Mouse (Mus musculus): ENCODE measurements around the gene Map3k4. TPM values are rescaled to one million over a fixed set of nuclear protein-coding genes. Genes with fewer than 3 reads are reported as not detected.

Map3k4 gene
- total RNA-seq, 4 experiments from 2014 or later, result 39.7 to 57.5 (median 49.8) TPM

DNA sequence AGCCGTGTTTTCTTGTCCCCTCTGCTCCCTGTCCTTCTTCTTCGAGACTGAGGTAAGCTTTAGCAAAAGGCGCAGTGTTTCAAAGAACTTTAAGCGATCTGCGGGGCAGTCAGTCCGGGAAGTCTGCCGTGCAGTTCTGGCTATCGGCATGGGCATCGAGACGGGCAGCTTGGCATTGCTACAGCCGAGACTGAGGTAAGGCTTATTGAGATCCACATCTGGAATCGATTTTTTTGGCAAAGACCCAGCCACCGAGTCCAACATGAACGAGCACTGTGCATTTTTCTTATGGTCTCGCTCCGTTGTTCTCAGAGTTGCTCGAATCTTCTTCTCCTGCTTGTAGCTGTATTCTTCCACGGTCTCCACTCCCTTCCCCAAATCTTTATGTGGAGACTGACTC is 46.8 kb downstream of the Map3k4 start:
- DNase-seq (ENCODE audit: low spot score), result no peak

DNA sequence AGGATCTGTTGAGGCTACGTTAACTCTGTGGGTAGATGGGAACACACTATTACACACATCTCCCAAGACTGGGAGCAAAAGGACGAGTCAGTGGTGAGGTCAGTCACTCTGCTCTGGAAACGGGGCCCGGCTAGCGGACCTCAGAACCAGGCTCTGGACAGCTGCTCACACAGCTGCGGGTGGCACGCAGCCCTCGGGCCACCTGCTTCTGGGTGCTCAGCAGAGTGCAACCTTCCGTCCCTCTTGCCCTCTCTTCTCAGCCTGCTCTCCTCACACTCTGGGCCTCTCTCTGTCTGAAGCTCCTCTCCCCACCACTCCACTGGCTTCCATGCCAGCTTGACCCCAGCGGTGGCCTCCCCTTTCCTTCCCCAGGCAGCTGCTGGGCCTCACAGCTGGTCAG is 50.1 kb downstream of the Map3k4 start:
- DNase-seq (ENCODE audit: low spot score), result no peak

DNA sequence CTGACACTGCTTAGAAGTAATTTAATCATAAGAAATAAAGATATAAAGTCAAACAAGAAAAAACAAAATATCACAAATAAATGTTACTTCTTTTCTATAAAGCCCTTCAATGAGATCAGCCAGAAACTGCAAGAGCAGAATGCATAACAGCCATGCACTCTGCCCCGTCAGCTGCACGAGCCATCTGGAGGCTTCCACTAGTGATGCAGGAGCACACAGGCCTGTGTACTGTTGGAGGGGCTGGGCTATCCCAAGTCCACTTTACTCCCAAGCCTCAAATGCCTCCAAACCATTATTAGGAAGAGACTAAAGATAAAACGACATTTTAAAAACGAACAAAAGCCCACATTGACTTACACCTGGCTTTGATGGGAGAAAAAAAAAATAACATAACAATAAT is 50.5 kb downstream of the Map3k4 start:
- DNase-seq (ENCODE audit: low spot score), result no peak

DNA sequence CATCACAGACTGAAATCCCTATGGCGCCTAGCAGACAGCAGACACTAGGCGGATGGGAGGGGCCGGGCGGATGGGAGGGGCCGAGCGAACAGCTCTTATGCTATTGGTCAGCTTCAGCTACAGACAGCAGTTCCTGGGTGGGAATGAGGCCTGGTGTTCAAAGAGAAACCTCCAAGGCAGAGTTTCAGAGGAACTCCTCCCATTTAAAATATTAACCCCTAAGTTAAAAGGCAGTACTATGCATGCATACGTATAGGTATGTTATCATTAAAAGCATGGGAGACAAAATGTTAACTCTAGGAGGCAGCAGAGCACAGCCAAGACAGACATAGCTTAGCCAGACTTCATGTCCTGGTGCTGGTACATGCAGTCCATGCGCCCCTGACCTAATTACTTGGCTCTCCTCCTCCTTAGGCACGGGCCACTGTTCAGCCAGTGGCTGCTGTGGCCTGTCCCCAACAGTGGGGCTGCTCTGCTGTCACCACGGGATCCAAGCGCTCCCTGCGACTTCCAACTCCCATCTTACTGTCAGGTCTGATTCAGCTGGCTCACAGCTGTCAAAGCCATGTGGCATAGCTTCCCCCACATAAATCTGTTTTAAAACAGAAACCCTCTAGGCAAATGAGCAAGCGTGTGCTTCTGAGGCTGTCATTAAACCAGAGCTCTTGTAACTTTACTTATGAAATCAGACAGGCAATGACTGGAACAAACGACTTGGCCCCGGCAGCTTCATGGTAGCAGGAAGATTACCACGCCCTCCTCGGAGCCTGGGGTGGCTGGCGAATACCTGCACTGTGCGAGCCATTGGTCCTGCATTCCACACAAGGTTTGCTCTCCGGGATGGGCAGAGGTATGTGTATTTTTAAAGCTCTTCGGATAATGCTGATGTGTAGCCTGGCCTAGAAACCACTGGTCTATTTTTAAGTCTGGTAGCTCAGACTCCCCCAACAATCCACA is 52.3 kb downstream of the Map3k4 start:
- peak; percentile 33 for DNase-seq (ENCODE audit: low spot score)

DNA sequence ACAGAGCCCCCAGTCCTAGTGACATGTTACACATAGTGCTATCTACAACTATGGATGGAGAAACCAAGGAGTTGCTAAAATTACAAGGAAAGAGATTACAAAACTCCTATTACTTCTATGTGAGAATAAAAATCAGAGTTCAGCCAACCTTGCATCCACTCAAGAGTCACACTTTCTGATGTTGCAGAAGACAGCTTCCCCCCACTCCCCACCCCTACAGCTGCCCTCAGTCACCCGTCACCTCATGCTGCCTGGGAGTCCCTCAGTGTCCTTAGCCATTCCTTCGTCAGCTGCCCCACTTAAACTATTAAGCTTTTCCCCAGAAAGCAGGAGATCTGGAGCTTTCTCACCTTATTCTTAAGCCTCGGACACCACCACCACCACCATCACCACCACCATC is 54.3 kb downstream of the Map3k4 start:
- DNase-seq (ENCODE audit: low spot score), result no peak

DNA sequence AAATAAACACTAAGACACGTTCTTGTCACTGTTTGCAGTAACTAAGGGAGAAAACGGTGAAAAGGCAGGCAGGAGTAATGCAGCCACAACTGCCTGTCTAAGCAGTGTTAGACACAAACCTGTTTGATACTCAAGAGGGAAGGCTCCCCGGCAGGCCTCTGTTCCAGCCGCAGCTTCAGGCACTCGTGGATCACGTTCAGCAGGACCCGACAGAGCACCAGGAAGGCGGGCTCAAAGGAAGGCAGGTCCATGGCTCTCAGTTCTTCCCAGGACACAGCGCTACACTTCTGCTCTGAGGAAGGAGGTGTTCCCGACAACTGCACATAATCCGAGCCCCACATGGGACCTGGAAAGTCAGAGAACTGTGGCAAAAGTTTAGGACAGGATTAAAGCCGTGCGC is 54.8 kb downstream of the Map3k4 start:
- no peak for DNase-seq (ENCODE audit: low spot score)

DNA sequence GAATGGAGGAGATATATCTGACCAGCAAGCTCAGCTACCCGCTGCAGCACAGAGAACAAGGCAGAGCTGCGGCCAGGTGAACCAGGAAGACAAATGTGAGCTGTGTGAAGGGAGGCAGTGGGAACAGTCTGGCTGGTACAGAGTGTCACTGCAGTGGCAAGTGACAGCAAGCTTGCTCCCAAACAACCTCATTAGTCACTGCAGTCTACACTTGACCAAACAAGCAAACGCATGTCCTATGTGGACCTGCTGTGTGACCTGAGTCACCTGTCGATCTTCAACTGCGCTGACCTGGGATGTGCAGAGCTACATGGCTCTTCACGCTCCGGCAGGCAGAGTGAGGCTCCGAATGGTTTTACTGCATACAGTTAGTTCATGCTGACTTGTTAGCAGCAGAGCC is 55.7 kb downstream of the Map3k4 start:
- DNase-seq (ENCODE audit: low spot score), result no peak

DNA sequence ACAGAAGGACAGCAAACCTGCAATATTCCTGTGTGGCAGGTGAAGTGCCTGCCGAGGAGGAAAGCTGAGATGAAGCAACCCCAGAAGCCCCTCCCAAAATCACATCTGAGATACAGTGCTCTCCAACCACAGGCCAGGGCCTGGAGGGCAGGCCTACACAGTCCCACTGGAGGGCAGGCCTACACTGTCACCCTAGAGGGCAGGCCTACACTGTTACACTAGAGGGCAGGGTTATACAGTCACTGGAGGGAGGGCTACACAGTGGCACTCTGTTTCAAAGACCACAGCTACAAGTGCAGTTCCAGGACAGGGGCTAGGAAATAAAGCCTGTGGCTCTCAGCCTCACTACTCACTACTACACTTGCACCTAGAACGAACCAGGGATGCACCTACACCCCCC is 56.7 kb downstream of the Map3k4 start:
- DNase-seq (ENCODE audit: low spot score), result no peak

DNA sequence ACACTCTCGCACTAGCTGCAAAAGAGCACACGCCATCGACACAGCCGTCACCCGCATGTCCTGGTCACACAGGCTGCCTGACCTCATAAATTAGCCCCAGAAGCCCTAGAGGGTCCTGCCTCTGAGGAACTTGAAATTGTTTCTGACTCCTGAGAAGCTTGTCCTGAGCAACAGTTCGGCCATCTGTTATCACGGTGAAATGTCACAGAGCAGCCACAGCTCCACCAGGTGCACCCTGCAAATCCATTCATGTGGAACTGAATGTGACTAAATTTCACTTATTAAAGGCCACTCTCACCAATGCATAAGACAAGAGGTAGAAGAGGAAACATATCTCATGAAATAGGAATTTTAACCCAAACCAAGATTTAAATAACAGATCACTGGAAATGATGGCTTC is 57.2 kb downstream of the Map3k4 start:
- DNase-seq (ENCODE audit: low spot score), result no peak

DNA sequence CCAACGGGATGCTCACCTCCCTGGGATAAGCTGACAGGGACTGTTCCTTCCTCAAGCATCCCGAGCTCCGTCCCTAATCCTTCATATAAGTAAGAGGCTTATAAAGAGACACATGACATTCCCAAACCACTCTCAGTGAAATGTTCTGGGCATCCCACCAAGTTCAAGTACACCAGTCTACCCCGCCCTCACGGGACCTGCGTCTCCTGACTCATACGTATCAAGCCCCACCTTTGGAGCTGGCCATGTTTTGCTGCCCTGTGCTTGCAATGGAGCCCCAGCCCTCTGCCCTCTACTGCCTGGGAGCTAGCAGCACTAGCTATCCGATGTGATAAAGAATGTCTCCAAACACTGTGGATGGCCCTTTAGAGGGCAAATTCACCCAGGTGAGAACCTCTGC is 58.6 kb downstream of the Map3k4 start:
- peak; percentile 12 for DNase-seq (ENCODE audit: low spot score)

DNA sequence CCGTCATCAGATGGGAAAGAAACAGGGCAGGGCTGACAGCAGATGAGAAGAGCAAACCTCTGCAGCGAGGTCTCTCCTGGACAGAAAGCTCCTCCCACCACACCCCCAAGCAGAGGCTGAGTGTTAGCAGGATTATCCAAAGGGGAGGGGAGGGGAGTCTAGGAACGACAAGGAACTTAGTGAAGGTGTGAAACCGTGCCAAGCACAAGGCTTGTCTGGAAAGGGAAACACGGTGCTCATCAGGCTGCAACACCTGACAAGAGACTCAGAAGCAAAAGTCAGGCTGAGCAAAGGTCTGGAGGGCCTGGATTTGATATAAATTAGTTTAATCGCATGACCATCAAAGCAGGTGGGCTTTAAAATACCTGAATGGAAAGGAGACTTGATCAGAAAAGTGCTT is 60.1 kb downstream of the Map3k4 start:
- DNase-seq (ENCODE audit: low spot score), result no peak

DNA sequence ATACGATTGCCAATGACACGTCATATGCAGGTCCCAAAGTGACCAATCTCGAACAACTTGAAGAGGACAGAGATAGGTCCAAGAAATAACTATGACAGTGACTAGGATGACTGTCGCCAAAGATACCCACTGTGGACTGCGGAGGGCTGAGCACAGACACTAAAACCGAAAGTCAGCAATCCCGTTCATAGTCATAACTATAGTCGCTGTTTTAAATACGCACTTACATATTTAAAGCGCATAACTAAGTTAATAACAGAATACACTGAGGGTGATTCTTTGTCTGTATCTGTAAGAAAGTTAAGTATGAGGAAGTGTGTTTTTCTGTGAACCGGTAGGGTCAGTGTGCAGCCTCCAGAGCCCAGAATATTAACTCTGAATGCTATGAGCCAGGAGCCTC is 62.5 kb downstream of the Map3k4 start:
- no peak for DNase-seq (ENCODE audit: low spot score)

DNA sequence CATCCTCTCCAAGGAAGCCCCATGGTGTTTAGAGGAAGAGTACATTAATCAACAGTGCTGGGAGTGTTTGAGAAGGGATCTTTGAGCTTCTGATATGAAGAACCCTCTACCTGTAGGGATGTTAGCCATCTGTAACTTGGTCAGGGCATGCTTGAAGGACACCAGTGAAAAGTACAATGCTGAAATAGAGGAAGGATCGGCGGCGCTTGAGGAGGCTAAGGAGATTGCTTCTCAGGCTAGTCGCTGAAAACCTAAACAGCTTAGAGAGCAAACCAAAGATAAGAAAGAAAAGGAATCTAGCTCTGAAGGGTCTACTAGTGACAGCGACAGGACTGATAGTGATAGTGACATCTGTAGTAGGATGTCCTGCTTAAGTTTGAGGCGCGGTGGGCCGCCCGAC is 68.0 kb downstream of the Map3k4 start:
- DNase-seq (ENCODE audit: low spot score), result no peak

DNA sequence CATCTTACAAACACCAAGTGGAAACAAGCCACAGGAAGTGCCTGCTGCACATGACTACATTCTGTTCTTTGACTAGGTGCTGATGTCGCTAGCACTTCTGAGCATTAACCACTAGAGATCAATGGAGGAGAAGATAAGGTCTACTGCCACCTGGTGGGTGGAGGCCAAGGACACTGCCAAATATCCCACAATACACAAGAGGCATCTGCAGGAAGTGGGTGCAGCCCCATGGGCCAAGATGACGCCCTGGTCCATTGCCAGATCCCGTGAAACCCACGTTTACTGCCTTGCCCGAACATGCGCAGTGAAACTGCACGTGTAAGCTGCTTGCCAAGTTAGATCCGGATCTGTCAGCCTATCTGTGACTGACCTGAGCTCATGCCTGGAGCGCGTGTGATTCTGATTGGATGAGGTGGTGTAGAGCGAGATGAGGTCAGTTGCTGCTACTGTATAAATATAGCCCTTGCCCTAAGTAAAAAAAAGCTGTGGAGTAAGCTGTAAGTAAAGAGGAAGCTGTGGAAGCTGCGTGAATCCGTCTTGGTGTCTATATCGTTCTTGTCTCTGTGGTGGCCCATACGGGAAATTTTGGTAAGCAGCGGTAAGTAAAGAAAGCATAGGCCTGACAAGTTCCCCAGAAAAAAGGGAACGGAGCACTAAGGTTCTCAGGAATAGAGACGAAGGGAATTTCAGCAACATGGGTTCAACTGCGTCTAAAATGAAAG is 68.7 kb downstream of the Map3k4 start:
- peak; percentile 12 for DNase-seq (ENCODE audit: low spot score)

DNA sequence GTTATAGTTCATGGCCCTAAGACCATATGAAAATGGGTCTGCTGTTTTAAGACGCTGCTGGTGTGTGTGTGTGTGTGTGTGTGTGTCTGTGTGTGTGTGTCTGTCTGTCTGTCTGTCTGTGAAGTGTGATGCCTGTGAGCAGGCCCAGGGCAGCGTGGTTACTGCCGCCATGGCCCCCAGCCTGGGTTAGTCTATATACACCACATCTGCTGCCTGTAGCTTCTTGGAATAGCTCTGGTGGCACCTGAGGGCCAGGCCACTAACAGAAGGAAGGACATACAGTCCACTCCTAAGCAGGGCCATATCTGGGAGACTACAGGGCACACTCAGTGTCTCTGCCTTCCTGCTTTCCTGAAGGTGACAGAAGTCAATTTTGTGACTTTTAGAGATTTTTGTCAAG is 77.9 kb downstream of the Map3k4 start:
- DNase-seq (ENCODE audit: low spot score), result no peak

DNA sequence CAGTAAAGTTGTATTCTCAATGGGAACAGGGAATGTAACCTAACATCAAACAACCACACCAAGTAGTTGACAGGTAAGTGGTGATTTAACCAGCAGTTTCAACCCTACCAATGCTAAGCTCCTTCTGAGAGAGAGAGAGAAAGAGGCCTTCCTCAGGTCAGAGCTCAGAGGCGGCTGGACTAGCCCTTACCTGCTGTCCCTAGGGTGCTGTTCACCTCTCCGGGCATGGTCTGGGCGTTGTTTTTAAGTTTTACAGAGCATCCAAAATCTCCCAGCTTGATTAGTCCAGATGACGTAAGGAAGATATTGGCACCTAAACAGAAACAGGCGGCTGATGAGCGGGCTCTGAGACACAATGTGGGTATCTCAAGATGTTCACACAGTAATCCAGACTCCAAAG is 85.9 kb downstream of the Map3k4 start:
- no peak for DNase-seq (ENCODE audit: low spot score)

DNA sequence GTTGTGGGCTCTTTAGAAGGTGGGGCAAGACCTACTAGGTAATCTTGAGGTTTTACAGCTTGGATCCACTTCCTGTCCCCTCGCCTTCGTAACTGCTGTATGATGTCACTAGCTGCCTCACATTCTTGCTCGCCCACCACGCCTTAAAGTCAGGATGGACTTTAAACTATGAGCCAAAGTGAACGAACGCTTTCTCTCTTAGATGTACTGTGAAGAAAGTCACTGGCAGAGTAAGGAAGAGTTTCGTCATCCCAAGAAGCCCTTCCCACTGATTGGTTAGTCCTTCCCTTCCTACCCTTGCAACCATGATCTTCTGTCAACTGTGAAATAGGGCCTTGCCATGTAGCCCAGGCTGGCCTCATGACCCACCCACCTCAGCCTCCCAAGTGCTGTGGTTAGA is 87.5 kb downstream of the Map3k4 start:
- DNase-seq (ENCODE audit: low spot score), result no peak

DNA sequence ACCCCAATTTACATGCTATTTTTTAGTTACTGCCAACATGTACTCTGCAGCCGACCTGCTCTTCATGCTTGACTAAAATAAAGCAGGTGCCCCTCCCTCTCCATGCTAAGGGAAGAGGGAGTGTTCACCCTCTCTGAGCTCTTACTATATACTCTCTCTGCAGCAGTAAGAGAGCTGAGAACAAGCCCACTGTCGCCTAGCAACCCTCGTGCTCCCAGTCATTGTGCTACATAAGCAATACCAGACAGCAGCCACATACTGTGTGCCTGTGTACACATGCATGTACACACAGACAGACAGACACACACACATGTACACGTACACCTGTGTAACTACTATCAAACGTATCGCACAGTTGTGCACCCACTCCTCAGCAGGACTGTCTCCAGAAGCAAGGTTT is 88.4 kb downstream of the Map3k4 start:
- DNase-seq (ENCODE audit: low spot score), result no peak

DNA sequence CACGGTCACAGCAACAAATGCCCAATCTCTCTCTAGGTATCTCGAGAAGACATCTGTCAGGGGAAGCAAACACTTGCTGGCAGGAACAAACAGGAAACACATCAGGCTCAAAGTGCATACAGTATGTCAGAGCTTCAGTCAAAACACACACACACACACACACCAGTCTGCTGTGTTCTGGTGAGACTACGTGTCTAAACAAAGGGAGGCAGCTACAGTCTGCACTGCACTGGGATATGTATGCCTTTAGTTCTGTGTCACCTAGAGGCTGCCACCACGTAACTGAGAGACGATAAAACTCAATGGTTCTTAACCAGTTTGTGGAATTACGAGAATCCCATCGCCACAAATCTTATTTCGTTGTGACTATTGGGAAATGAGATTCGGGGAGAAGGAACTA is 88.8 kb downstream of the Map3k4 start:
- DNase-seq (ENCODE audit: low spot score), result no peak

DNA sequence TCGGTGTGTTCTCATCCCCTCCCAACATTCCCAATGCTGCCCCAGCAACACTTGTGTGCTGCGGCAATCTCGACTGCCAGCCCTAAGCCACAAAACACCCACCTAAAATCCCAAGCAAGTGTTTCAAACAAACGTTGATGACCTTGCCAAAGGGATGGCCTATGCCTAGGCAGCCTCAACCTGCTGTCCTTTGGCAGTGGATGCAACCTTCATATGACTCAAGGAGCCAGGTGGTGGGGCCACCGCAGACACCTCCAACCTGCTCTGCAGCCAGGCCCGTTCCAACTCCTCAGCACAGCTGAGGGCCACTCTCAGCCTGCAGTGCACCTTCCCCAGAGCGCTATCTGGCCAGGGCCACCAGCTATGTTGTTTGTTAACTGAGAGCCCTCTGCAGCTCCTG is 90.1 kb downstream of the Map3k4 start:
- DNase-seq (ENCODE audit: low spot score), result no peak

DNA sequence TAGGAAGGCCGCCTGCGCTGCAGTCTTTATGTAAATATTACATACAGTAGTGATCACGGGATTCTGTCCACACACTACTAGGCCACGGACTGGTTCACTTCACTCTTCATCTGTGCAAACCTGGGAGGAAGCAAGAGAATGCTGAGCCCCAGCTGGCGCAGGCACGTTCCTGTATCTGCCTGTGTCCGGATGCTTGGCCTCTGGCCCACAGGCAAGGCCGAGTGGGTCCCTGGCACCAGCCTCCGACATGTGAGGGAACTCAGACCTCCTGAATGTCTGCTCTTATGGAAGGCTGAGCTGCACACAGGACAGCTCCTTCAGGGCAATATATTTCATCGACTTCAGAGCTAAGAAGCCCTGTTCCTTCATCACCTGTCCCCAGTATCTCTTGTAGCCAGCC is 90.6 kb downstream of the Map3k4 start:
- no peak for DNase-seq (ENCODE audit: low spot score)

DNA sequence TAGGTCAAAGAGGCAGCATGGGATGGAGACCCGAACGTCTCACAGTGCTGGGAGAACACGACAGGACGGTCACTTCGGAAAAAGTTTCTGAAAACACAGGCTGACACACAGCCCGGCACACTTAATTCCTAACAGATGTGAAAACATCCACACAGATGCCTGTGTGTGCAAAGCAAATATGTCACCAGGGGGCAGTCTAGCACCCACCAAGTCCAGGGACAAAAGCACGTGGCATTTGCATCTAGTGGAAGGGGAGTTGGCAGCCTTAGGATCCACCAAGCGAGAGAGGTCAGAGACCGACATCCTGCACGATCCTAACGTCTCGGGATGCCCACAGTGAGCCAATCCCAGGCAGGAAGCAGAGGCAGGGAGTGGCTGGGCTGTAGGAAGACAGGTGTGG is 92.0 kb downstream of the Map3k4 start:
- DNase-seq (ENCODE audit: low spot score), result no peak

DNA sequence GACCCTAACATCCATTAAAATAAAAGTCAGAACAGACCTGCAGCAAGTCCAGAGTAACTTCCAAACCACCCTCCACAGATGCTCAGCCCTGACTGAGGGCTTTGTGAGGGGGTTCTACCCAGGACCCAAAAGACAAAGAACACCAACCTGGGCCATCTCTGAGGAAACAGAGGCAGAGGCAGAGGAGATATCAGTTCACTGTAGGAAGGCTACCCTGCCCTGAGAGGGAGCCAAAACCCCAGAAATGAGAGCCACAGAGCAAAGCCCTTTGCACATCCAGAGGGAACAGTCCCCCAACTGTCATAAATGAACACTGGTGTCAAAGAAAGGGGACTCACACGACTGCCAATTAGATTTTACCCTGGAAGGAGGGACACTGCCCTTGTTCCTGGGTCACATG is 93.4 kb downstream of the Map3k4 start:
- no peak for DNase-seq (ENCODE audit: low spot score)
